Mouse (Mus musculus) adrenal gland, postnatal 36 days (tissue): ENCODE data around the gene Gria1. TPM values are rescaled to one million over a fixed set of nuclear protein-coding genes. Genes with fewer than 3 reads are reported as not detected.

ENCODE experiments used
- DNase-seq, 2 experiments: peaks; one replicate each; pipeline ENCODE4 v3.0.0; 2021; ENCODE audit warnings: mixed read lengths in 1 of 2
- long read RNA-seq, 2 experiments: library from polyadenylated mRNA; stranded (forward); transcript quantifications; one replicate each; pipeline ENCODE4 v2.0.0; 2021; ENCODE audit warnings: borderline sequencing depth in 2 of 2
- total RNA-seq, 2 experiments: library from RNA; stranded (reverse); gene quantifications; 2 replicates each; pipeline ENCODE4 v1.2.3; 2021

Gene Gria1
- under 1 TPM; 0.20 to 0.26 TPM for total RNA-seq
- long read RNA-seq, experiment 1: 0 reads
- long read RNA-seq, experiment 2: 0 reads

GRCm38 (mm10) chr11:57011024-57011690 is at the start of gene Gria1:
TSS of gene Gria1 (plus strand) at chr11:57011387.
- DNase-seq: no peak

GRCm38 (mm10) chr11:56961751-56962150 is 49.4 kb upstream of the Gria1 start:
- DNase-seq: no peak

GRCm38 (mm10) chr11:56972814-56973213 is 38.4 kb upstream of the Gria1 start:
- DNase-seq: no peak

GRCm38 (mm10) chr11:56984321-56985000 is 26.7 kb upstream of the Gria1 start:
- no peak for DNase-seq

GRCm38 (mm10) chr11:56985457-56985856 is 25.7 kb upstream of the Gria1 start:
- no peak for DNase-seq

GRCm38 (mm10) chr11:56999601-57000001 is 11.6 kb upstream of the Gria1 start:
- peak; percentile 69 for DNase-seq

GRCm38 (mm10) chr11:57004611-57005010 is 6.6 kb upstream of the Gria1 start:
- DNase-seq: no peak

GRCm38 (mm10) chr11:57005341-57005740 is 5.8 kb upstream of the Gria1 start:
- DNase-seq: no peak

GRCm38 (mm10) chr11:57007790-57008189 is 3.4 kb upstream of the Gria1 start:
- no peak for DNase-seq

- DNase-seq: no peak
Observed at GRCm38 (mm10) chr11:57010611-57011010, 576 bp upstream of the Gria1 start.

- DNase-seq: no peak
Observed at GRCm38 (mm10) chr11:57011691-57012039, 478 bp downstream of the Gria1 start.

- DNase-seq: no peak
Observed at GRCm38 (mm10) chr11:57012287-57012921, 1.2 kb downstream of the Gria1 start.

GRCm38 (mm10) chr11:57013464-57014190 is 2.4 kb downstream of the Gria1 start:
- DNase-seq: no peak

- DNase-seq: no peak
Observed at GRCm38 (mm10) chr11:57014396-57014795, 3.2 kb downstream of the Gria1 start.

- DNase-seq: no peak
Observed at GRCm38 (mm10) chr11:57018536-57018935, 7.3 kb downstream of the Gria1 start.

- no peak for DNase-seq
Observed at GRCm38 (mm10) chr11:57022400-57022799, 11.2 kb downstream of the Gria1 start.

GRCm38 (mm10) chr11:57030448-57030847 is 19.3 kb downstream of the Gria1 start:
- no peak for DNase-seq

GRCm38 (mm10) chr11:57038807-57039206 is 27.6 kb downstream of the Gria1 start:
- DNase-seq: no peak

GRCm38 (mm10) chr11:57039306-57039705 is 28.1 kb downstream of the Gria1 start:
- no peak for DNase-seq

- DNase-seq: no peak
Observed at GRCm38 (mm10) chr11:57042057-57042456, 30.9 kb downstream of the Gria1 start.

GRCm38 (mm10) chr11:57044146-57044545 is 33.0 kb downstream of the Gria1 start:
- DNase-seq: no peak

GRCm38 (mm10) chr11:57051666-57052562 is 40.7 kb downstream of the Gria1 start:
- peak; percentile 1 for DNase-seq
